Mouse (Mus musculus): Measurements from ENCODE around the gene Ptdss2. TPM values are rescaled to one million over a fixed set of nuclear protein-coding genes. Genes with fewer than 3 reads are reported as not detected.
A peak's percentile ranks its signal among the peaks of the same experiment; 100 is the strongest.

Ptdss2 gene
- total RNA-seq, 2 experiments from 2014 or later = 52.9 to 65.6 TPM

GRCm38 (mm10) chr7:141167901-141168517, 45.8 kb downstream of the Ptdss2 start:
- DNase-seq (ENCODE audit: low spot score in 2 of 2) = no peak
- intact Hi-C loops (cut with DNase I) = no loop called here

- intact Hi-C loops (cut with DNase I) = no loop called here
- DNase-seq (ENCODE audit: low spot score in 2 of 2) = peak; percentile 49 to 63
These were observed 46.4 kb downstream of the Ptdss2 start for GRCm38 (mm10) chr7:141168518-141168953.

GRCm38 (mm10) chr7:141169300-141169699, 47.1 kb downstream of the Ptdss2 start:
- DNase-seq (ENCODE audit: low spot score in 2 of 2) = no peak
- intact Hi-C loops (cut with DNase I) = no loop called here

GRCm38 (mm10) chr7:141169866-141170265, 47.7 kb downstream of the Ptdss2 start:
- intact Hi-C loops (cut with DNase I) = loop anchor here (5.0 to 10.0 kb wide), 4 partner anchors 48 to 325 kb away; partner anchors contain the start of genes Cox8b, Odf3, Ptdss2 and Scgb1c1
- DNase-seq (ENCODE audit: low spot score in 2 of 2) = no peak

- DNase-seq (ENCODE audit: low spot score in 2 of 2) = peak; percentile 94 to 96
These were observed 50.2 kb downstream of the Ptdss2 start, which contains the start of gene Rnh1 for GRCm38 (mm10) chr7:141172116-141173006. Rnh1 (minus strand) TSS chr7:141172857.

GRCm38 (mm10) chr7:141173323-141173850, 51.2 kb downstream of the Ptdss2 start:
- no peak for DNase-seq (ENCODE audit: low spot score in 2 of 2)
- intact Hi-C loops (cut with DNase I) = loop anchor here (5.0 to 10.0 kb wide), 4 partner anchors 51 to 329 kb away; partner anchors contain the start of genes Cox8b, Odf3, Ptdss2 and Scgb1c1

More at GRCm38 (mm10) chr7:141172116-141173006, 50.2 kb downstream of the Ptdss2 start, which contains the start of gene Rnh1:
- intact Hi-C loops (cut with DNase I) = loop anchor here (5.0 to 10.0 kb wide), 4 partner anchors 50 to 328 kb away; partner anchors contain the start of genes Cox8b, Odf3, Ptdss2 and Scgb1c1

- no peak for DNase-seq (ENCODE audit: low spot score in 2 of 2)
- intact Hi-C loops (cut with DNase I) = loop anchor here (5.0 to 10.0 kb wide), 3 partner anchors 218 to 330 kb away; partner anchors contain the start of genes Cox8b, Gm45717, Ifitm2 and Odf3
These were observed 52.9 kb downstream of the Ptdss2 start for GRCm38 (mm10) chr7:141175068-141175467.

- intact Hi-C loops (cut with DNase I) = loop anchor here (5.0 to 10.0 kb wide), 3 partner anchors 219 to 331 kb away; partner anchors contain the start of genes Cox8b, Gm45717, Ifitm2 and Odf3
- DNase-seq (ENCODE audit: low spot score in 2 of 2) = peak; percentile 93 to 94
These were observed 54.0 kb downstream of the Ptdss2 start for GRCm38 (mm10) chr7:141176173-141176572.

- no peak for DNase-seq (ENCODE audit: low spot score in 2 of 2)
- intact Hi-C loops (cut with DNase I) = no loop called here
These were observed 66.0 kb downstream of the Ptdss2 start for GRCm38 (mm10) chr7:141188194-141188593.

- no peak for DNase-seq (ENCODE audit: low spot score in 2 of 2)
- intact Hi-C loops (cut with DNase I) = no loop called here
These were observed 66.6 kb downstream of the Ptdss2 start for GRCm38 (mm10) chr7:141188733-141189132.

GRCm38 (mm10) chr7:141190220-141190619, 68.0 kb downstream of the Ptdss2 start:
- DNase-seq (ENCODE audit: low spot score in 2 of 2) = no peak
- intact Hi-C loops (cut with DNase I) = no loop called here

GRCm38 (mm10) chr7:141191036-141191435, 68.9 kb downstream of the Ptdss2 start:
- no peak for DNase-seq (ENCODE audit: low spot score in 2 of 2)
- intact Hi-C loops (cut with DNase I) = no loop called here

GRCm38 (mm10) chr7:141191796-141192685, 69.9 kb downstream of the Ptdss2 start:
- no peak for DNase-seq (ENCODE audit: low spot score in 2 of 2)
- intact Hi-C loops (cut with DNase I) = no loop called here

- intact Hi-C loops (cut with DNase I) = no loop called here
- DNase-seq (ENCODE audit: low spot score in 2 of 2) = no peak
These were observed 70.7 kb downstream of the Ptdss2 start for GRCm38 (mm10) chr7:141192776-141193347.

- intact Hi-C loops (cut with DNase I) = no loop called here
- DNase-seq (ENCODE audit: low spot score in 2 of 2) = peak in 1 of 2 experiments; percentile 24
These were observed 71.2 kb downstream of the Ptdss2 start for GRCm38 (mm10) chr7:141193348-141193856.

- intact Hi-C loops (cut with DNase I) = no loop called here
- peak; percentile 97 to 98 for DNase-seq (ENCODE audit: low spot score in 2 of 2)
These were observed 71.8 kb downstream of the Ptdss2 start, which contains the start of the genes Hras and Lrrc56 for GRCm38 (mm10) chr7:141193948-141194347. Hras (minus strand) TSS chr7:141194005. Lrrc56 (plus strand) TSS chr7:141194157.

GRCm38 (mm10) chr7:141194409-141194808, 72.2 kb downstream of the Ptdss2 start:
- intact Hi-C loops (cut with DNase I) = no loop called here
- no peak for DNase-seq (ENCODE audit: low spot score in 2 of 2)

- peak; percentile 87 to 92 for DNase-seq (ENCODE audit: low spot score in 2 of 2)
- intact Hi-C loops (cut with DNase I) = no loop called here
These were observed 72.6 kb downstream of the Ptdss2 start for GRCm38 (mm10) chr7:141194830-141195229.

All from left cerebral cortex, postnatal 14 days (tissue).